Mouse (Mus musculus) forebrain, embryonic 11.5 days (tissue): ENCODE measurements at regions not wholly inside any gene's neighbourhood (a gene's known extent, or its start where the extent isn't known, plus 50 kb on each side); places are given as distances from the start of the nearest gene placed in this dataset.

Source experiments
- ATAC-seq: fragments of 200-750 bp; cut with Nextera tagmentation; replicated peaks from 2 replicates; pipeline ENCODE4 v1.8.0; 2017; ENCODE audit warnings: moderate TSS enrichment; ENCODE audit not compliant: low FRiP score
- DNase-seq: peaks from one replicate; pipeline ENCODE4 v3.0.0-alpha.2; 2017; ENCODE audit warnings: low spot score
- H3K27ac ChIP-seq: fragments of 300-500 bp; sonication (generic); 2 replicates; pipeline ENCODE4 v1.5.1; 2014; ENCODE audit warnings: low read depth, low read length
- H3K27me3 ChIP-seq: fragments of 300-500 bp; sonication (generic); 2 replicates; pipeline ENCODE4 v1.6.1; 2014; ENCODE audit warnings: mild to moderate bottlenecking, low read length, mixed read lengths; ENCODE audit not compliant: control insufficient read depth, insufficient read depth
- H3K36me3 ChIP-seq: fragments of 300-500 bp; sonication (generic); 2 replicates; pipeline ENCODE4 v1.6.1; 2014; ENCODE audit warnings: mild to moderate bottlenecking, low read length, moderate library complexity, mixed read lengths; ENCODE audit not compliant: control insufficient read depth, insufficient read depth
- H3K4me1 ChIP-seq: fragments of 300-500 bp; sonication (generic); replicated peaks from 2 replicates; pipeline ENCODE4 v1.6.1; 2014; ENCODE audit warnings: low read length, mixed read lengths; ENCODE audit not compliant: control insufficient read depth, insufficient read depth
- H3K4me2 ChIP-seq: fragments of 300-500 bp; sonication (generic); 2 replicates; pipeline ENCODE4 v1.6.1; 2014; ENCODE audit warnings: low read depth, mild to moderate bottlenecking, low read length, moderate library complexity, mixed read lengths; ENCODE audit not compliant: severe bottlenecking
- H3K4me3 ChIP-seq: fragments of 300-500 bp; sonication (generic); 2 replicates; pipeline ENCODE4 v1.5.1; 2014; ENCODE audit warnings: low read depth, low read length
- H3K9ac ChIP-seq: fragments of 300-500 bp; sonication (generic); 2 replicates; pipeline ENCODE4 v1.6.1; 2014; ENCODE audit warnings: low read length
- H3K9me3 ChIP-seq: fragments of 300-500 bp; sonication (generic); 2 replicates; pipeline ENCODE4 v1.6.1; 2016; ENCODE audit warnings: low read length, mixed read lengths; ENCODE audit not compliant: control insufficient read depth
- WGBS: fragments of 180-500 bp; shearing (Covaris S2); extraction: QIAGEN DNeasy Blood & Tissue Kit; methylation state at CpG from one replicate; pipeline ENCODE4 v1.1.7; 2014; 5-methylcytosine and 5-hydroxymethylcytosine counted together

DNA sequence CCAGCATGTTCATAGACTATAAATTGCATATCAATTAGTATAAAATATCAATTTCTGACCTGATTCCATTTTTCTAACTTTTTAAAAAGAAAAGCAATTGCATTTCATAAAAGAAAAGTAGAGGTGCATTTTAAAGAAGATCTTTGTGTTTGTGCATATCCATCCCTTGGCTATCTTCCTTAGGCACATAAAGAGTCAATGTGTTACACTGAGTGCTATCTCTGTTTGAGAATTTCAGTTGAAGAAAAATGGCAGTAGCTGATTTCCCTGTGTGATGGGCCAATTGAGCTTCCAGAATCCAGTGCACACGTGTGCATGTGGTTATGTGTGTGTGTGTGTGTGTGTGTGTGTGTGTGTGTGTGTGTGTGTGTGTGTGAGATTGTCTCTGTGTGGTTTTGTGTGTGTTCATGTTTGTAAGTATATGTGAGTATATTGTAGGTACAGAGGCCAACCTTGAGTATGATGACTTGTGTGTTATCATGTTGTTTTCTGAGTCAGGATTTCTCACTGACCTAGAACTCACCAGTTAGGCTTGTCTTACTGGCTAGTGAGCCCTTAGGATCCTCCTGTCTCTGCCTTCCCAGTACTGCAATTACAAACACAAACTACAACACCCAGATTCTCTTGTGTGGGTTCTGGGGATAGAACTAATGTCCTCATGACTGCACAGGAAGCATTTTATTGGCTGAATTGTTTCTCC, 249.6 kb downstream of the Cdk5rap2 start:
- Histone ChIP-seq H3K4me2 (no peak overlapping the region), H3K27ac (no peak overlapping the region), H3K9me3 (no peaks in the 10 kb centered on the region), H3K4me1 (no peaks in the 10 kb centered on the region), H3K27me3 (no peaks in the 10 kb centered on the region), H3K36me3 (no peaks in the 10 kb centered on the region), H3K4me3 (no peak overlapping the region), H3K9ac (no peak overlapping the region)
- DNase-seq (no peak), ATAC-seq (no peak)
- 90% methylated on average over 1 of the region's 1 CpGs for WGBS

DNA sequence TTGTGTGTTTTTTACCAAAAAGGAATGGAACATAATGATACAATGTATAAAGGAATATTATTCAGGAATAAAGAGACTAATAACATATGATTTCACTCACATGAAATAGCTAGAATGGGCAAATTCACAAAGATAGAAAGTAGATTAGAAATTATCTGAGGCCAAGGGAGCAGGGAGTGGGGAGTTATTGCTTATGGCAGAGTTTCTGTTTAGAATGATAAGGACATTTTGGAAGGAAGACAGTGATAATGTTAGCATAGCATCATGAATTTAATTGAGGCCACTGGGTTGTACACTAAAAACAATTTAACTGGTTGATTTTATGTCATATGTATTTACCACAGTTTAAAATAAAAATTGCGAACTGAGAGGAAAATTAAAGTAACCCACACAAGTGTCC, 250.2 kb downstream of the Cdk5rap2 start:
- H3K9me3 ChIP-seq = no peaks in the 10 kb centered on the region
- H3K36me3 ChIP-seq = no peaks in the 10 kb centered on the region
- DNase-seq = no peak
- WGBS = 88% methylated on average over 1 of the region's 1 CpGs
- H3K27ac ChIP-seq = no peak overlapping the region
- no peak overlapping the region for H3K4me3 ChIP-seq
- no peaks in the 10 kb centered on the region for H3K27me3 ChIP-seq
- ATAC-seq = no peak
- H3K4me1 ChIP-seq = no peaks in the 10 kb centered on the region
- H3K4me2 ChIP-seq = no peak overlapping the region
- H3K9ac ChIP-seq = no peak overlapping the region

DNA sequence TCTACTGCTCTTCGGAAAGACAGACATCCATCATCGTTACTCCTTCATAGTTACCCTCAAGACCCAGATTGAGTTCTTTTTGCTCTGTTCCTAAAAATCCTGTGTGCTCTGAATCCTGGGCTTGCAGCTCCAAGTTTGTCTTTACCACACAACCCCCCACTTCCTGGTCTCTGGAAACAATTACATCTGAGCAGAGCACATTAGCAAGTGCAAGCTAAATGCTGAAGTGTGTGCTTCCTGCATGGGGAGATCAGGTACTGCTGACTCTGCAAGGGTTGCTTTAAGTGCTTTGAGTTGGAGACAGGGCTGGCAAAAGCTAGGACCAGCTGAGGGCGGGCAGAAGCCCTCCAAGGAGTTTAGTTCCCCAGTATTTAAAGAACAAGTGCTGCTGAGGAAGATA, 257.1 kb downstream of the Cdk5rap2 start:
- no peaks in the 10 kb centered on the region for H3K27me3 ChIP-seq
- H3K4me2 ChIP-seq = no peak overlapping the region
- H3K36me3 ChIP-seq = no peaks in the 10 kb centered on the region
- no peak for DNase-seq
- no peak for ATAC-seq
- no peak overlapping the region for H3K27ac ChIP-seq
- WGBS = 57% methylated on average over 3 of the region's 3 CpGs
- H3K4me3 ChIP-seq = no peak overlapping the region
- no peaks in the 10 kb centered on the region for H3K9me3 ChIP-seq
- no peak overlapping the region for H3K9ac ChIP-seq
- no peaks in the 10 kb centered on the region for H3K4me1 ChIP-seq

DNA sequence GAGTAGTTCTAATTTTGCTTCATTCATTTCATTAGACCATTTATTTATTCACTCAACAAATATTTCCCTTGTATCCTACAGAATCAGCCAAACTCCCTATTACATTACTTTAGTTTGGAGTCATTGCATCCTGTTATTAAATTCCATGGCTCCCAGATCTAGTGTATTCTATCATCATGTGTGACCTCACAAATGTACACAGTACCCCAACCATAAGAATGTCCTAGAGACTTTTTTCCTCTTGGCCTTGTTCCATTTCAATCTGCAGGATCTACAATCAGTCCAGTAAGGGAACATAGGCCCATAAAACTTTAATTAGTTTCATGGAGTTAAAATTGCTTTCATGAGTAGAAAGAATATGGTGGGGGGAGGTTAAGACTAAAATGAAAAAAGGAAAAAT, 301.2 kb downstream of the Cdk5rap2 start:
- H3K27me3 ChIP-seq = no peaks in the 10 kb centered on the region
- no peaks in the 10 kb centered on the region for H3K9me3 ChIP-seq
- no peak overlapping the region for H3K4me2 ChIP-seq

DNA sequence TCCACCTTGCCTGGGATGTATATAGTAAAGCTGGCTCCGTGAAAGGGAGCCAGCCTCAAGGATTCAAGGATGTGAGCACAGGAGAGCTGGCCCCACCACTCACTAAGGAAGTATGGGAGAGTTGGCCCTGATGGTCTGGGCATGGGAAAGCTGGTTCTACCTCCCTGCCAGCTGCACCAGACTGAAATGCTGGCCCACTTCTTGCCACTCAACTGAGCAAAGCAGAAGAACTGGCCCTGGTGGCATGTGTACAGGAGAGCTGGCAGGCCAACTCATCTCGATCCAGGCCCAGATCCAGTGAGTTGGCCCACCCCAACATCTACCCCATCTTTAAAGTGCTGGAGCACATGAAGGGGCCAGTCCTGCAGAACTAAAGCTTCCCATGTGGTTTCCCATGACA, 304.5 kb downstream of the Cdk5rap2 start:
- ATAC-seq (no peak), DNase-seq (no peak)
- Histone ChIP-seq H3K9ac (no peak overlapping the region), H3K27ac (no peak overlapping the region), H3K36me3 (no peaks in the 10 kb centered on the region), H3K4me1 (no peaks in the 10 kb centered on the region), H3K27me3 (no peaks in the 10 kb centered on the region), H3K4me2 (no peak overlapping the region), H3K4me3 (no peak overlapping the region), H3K9me3 (no peaks in the 10 kb centered on the region)
- WGBS = 90% methylated on average over 2 of the region's 2 CpGs

More for the DNA sequence above, 301.2 kb downstream of the Cdk5rap2 start:
- Histone ChIP-seq H3K9ac (no peak overlapping the region), H3K36me3 (no peaks in the 10 kb centered on the region), H3K4me3 (no peak overlapping the region), H3K27ac (no peak overlapping the region), H3K4me1 (no peaks in the 10 kb centered on the region)
- DNase-seq (no peak), ATAC-seq (no peak)

DNA sequence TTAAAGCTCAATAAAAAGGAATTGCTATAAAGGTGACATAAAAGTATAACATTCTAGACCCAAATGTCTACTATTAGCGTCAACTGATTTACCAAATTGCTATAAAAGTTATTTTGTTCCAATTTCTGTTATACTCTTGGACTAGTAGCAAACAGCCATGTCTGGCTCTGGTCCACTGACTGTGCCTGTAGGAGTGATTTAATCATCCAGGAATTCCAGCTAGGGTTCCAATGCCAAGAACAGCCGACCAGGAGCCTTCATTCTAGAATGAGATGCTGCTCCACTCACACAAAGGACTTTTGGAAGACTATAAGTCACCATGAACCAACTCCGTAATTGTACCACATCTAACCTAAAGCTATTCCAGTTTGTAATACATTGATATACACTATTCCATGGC, 312.9 kb downstream of the Cdk5rap2 start:
- H3K9ac ChIP-seq = no peak overlapping the region
- no peak overlapping the region for H3K4me2 ChIP-seq
- WGBS = 85% methylated on average over 3 of the region's 3 CpGs
- no peak for ATAC-seq
- no peak overlapping the region for H3K27ac ChIP-seq
- H3K4me1 ChIP-seq = no peaks in the 10 kb centered on the region
- no peak overlapping the region for H3K4me3 ChIP-seq
- DNase-seq = no peak
- H3K27me3 ChIP-seq = no peaks in the 10 kb centered on the region
- H3K36me3 ChIP-seq = no peaks in the 10 kb centered on the region
- H3K9me3 ChIP-seq = no peaks in the 10 kb centered on the region

DNA sequence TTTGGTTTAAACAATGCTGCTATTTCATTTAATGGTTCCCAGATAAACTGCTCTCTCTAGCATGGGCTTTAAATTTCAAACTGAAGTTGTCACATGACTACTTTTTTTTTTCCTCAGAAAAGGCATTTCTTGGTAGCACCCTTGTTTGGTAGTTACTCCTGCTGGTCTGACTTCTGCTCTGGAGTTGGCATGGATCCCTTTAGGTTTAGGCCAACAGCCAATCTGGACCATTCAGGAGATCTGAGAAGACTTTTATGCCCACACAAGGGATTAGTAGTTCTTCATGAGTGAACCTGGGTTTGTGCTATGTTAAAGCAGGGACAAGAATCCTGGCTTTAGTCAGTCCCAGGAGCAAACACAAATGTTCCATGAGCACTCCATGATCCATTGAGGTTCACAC, 332.0 kb downstream of the Cdk5rap2 start:
- no peak overlapping the region for H3K4me3 ChIP-seq
- no peaks in the 10 kb centered on the region for H3K9me3 ChIP-seq
- no peak overlapping the region for H3K4me2 ChIP-seq
- no peaks in the 10 kb centered on the region for H3K36me3 ChIP-seq
- H3K27ac ChIP-seq = no peak overlapping the region
- ATAC-seq (no peak), DNase-seq (no peak)
- no peak overlapping the region for H3K9ac ChIP-seq
- H3K4me1 ChIP-seq = no peaks in the 10 kb centered on the region
- no peaks in the 10 kb centered on the region for H3K27me3 ChIP-seq

DNA sequence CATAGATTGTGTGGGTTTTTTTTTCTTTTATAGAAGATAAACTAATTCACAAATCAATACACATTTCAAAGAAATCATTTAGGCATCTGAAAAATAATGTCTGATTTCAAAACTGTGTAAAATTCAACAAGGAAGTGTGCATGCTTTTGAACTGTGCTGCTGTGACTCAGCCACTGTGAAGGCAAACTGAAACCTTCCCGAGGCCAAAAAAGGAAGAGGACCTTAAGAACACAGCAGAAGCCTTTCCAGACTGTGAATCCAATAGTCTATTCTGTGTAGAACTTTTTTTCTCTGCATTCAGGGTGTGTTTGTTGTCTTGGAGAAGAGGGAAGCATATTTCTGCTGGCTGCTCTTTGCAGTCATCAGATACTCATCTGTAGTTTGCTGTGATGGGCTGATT, 347.7 kb downstream of the Cdk5rap2 start:
- H3K27ac ChIP-seq = no peak overlapping the region
- DNase-seq (no peak), ATAC-seq (no peak)
- H3K36me3 ChIP-seq = no peaks in the 10 kb centered on the region
- H3K9me3 ChIP-seq = no peaks in the 10 kb centered on the region
- H3K4me3 ChIP-seq = no peak overlapping the region
- H3K9ac ChIP-seq = no peak overlapping the region
- no peaks in the 10 kb centered on the region for H3K27me3 ChIP-seq
- no peak overlapping the region for H3K4me2 ChIP-seq
- H3K4me1 ChIP-seq = no peaks in the 10 kb centered on the region
- 86% methylated on average over 1 of the region's 1 CpGs for WGBS

DNA sequence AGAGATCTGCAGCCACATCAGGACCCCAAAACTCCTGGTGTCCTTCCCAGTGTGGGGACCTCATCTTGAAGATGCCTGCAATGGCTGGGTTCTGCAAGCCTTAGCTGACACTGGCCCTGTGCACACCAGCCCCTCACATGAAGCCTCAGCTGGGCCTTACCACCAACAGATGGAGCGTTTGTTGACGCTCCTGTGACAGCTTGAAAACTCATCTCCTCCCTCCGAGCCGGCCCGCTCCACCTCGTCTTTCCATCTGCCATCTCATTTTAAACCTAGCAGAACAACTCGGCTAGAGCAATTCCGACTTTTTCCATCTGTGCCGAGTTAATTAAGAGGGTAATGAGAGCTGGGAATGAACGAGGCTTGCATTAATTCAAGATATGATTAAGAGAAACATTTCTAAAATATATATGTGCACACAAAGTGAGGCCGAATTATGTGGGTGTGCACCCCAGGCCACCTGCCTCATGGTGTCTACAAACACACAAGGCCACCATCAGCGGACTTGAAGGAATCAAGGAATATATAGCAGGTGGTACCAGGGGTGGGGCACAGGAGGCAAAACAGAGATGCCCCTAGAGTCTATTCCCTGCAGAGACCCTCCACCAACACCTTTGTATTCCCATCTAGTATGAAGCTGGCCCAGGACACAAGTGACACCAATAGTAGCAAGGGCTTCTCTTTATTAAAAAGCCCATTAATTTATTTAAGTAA, 351.3 kb downstream of the Cdk5rap2 start:
- ATAC-seq = no peak
- no peak overlapping the region for H3K27ac ChIP-seq
- no peak for DNase-seq
- WGBS = 87% methylated on average over 12 of the region's 12 CpGs
- no peak overlapping the region for H3K9ac ChIP-seq
- H3K4me1 ChIP-seq = no peaks in the 10 kb centered on the region
- H3K9me3 ChIP-seq = no peaks in the 10 kb centered on the region
- H3K27me3 ChIP-seq = no peaks in the 10 kb centered on the region
- H3K4me2 ChIP-seq = no peak overlapping the region
- H3K4me3 ChIP-seq = no peak overlapping the region
- H3K36me3 ChIP-seq = no peaks in the 10 kb centered on the region
